Mouse (Mus musculus) layer of hippocampus, adult 18-20 months (tissue): ENCODE measurements around the gene Slc22a27. TPM values are rescaled to one million over a fixed set of nuclear protein-coding genes. Genes with fewer than 3 reads are reported as not detected.
"Not testable (repeated sequence)": the region's sequence is repeated elsewhere in the genome, so short reads cannot be mapped to it uniquely, and the experiment has no call there.

Source experiments
- DNase-seq, 2 experiments: peaks; one replicate each; pipeline ENCODE4 v3.0.0; 2022; ENCODE audit warnings: low spot score in 2 of 2
- long read RNA-seq: library from polyadenylated mRNA; stranded (forward); transcript quantifications from one replicate; pipeline ENCODE4 v2.0.0, GENCODE M21; 2021
- microRNA-seq, 2 experiments: library from miRNA; unstranded; fragments of <30 nt; microRNA quantifications; one replicate each; pipeline ENCODE4 v1.2.0; 2021
- total RNA-seq, 2 experiments: library from RNA; stranded (reverse); gene quantifications; 2 replicates each; pipeline ENCODE4 v1.2.3; 2021

The Slc22a27 gene
- not detected for total RNA-seq
- long read RNA-seq = 0 reads

DNA sequence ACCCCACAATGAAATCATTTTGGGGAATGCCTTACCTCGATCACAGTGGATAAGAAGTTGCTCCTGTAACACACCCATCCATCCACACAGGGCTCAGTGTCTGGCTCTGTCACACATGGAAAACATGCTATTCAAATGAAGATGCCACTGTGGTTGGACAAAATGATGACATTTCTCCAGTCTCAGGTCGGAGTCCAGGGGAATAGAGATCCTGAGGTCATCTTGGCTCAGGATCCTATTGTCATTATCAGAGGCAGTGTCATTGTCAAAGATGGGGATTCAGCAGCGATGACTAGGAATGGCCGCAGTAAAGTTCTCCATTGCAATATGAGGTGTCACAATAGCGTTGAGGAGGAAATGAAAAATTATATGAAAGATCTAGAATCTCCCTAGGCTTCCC, at the start of gene Slc22a27:
Gene Slc22a27 (minus strand): TSS at position 101 of the 400 bp plus-strand sequence.
- DNase-seq = not testable (repeated sequence)

DNA sequence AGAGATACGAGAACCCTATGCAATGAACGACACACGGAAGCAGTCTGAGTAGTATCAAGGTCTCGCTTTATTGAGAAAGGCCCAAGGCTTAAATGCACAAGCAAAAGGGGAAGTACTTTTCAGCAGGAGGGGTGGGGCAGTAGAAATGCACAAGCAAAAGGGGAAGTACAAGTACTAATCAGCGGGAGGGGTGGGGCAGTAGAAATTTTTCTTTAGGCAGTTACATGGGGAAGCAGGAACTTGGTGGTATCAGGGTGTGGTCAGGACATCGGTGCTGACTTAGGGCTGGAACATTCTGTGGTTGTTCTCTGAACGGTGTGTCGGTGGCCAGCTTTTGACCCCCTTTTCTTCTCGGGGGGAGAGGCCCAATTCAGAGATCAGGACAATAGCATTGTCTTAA, 45.8 kb upstream of the Slc22a27 start:
- not testable (repeated sequence) for DNase-seq

DNA sequence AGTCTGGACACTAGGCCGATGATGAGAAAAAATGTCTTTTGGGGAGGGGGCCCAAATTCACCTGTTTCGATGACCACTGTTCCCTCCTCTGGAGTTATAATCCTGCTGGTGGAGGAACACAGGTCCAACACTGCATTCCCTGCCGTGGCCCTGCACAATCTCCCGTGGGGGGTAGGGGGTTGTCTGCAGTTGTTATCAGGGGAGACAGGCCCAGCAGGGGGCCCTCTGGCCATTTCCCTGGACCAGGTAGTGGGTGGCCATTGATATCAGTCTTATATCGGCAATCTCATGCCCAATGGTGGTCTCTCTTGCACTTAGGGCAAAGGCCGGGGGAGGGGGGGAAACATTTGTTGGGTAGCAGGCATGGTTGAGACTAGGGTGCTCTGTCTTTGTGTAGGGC, 43.3 kb upstream of the Slc22a27 start:
- DNase-seq = not testable (repeated sequence)

DNA sequence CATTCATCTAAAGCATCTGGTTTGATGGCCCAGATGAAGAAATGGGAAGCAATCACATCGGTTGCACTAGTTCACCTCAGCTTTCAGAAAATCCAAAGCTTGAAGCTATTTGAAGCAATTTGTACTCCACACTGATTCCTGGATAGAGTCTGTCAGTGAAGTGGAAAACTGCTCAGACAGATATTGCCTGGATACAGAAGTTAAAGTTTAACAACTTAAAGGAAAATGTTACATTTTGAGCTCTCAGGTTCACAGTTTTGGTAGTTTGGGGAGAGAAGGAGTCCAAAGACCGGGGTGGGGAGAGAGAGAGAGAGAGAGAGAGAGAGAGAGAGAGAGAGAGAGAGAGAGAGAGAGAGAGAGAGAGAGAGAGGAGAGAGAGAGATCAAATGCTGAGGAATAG, 2.9 kb upstream of the Slc22a27 start:
- no peak for DNase-seq

DNA sequence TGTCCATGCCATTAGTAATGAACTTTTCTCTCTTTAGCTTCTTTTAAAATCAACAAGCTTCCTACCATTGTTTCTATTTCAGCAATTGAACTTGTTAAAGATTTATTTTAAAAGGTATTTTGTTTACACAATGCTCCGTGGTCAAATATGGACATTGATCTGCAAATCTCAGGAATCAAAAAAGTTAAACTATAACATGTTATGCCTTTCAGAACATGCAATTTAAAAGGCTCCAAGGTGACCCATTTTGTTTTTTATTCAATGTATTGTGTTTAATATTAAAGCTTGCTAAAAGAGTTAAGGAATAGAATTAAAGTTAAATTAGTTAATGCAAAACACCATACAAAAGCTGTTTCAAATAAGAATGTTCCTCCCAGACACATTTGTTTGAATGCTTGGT, 723 bp upstream of the Slc22a27 start:
- not testable (repeated sequence) for DNase-seq

DNA sequence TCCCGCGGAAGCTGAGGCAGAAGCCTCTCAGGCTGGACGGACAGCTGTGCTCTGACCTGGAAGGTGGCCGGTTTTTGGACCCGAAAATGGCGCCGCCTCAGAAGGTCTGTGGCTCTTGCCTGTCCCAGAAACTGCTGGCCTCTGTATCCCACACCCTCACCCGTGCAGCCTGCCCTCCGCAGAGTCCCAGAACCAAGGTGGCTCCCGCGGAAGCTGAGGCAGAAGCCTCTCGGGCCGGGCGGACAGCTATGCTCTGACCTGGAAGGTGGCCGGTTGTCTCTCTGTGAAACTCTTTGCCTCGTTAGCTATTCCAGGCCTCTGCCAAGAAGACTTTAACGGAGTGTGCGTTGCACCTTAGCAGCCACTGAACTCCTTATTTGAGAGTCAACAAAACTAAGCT, 26.4 kb downstream of the Slc22a27 start:
- DNase-seq = not testable (repeated sequence)

DNA sequence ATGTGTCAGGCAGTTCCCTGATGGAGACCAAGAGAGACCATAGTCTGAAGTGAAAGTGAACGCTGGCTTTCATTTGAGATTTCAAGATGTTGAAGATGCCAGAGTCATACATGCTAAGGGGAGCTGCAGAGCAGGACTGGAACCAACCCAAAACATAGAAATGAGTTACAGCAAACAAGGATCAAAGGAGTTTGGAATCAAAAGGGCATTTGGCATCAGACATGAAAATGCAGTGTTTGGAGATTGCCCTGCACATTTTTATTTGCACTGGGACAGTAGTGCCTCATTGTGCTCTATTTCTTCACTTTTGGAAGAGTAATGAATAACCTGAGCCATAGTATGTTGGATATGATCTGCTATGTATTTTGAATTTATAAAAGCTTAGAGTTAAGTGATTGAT, 89.2 kb downstream of the Slc22a27 start:
- DNase-seq = no peak

DNA sequence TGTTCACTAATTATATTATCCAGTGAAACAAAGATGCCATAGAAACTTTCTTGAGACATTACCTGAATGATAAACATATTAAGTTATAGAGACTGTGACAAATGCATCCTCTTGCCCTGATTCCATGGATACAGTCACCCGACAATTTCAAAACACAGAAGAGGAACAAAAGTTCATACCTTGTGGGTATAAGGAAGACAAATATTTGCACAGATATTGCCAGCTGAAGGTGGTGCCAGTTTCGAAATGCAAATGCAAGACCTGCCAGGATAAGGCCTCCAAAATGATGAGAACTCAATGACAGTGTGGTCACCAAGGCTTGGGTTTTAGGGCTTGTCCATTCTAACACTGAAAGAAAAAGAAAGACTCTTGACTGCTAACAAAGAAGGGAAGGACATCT, 136.0 kb downstream of the Slc22a27 start:
- DNase-seq = no peak

Small RNAs within 50 kb of the gene (microRNA-seq; reads per million reads assigned to microRNA genes)
- gene Gm24951 = 0 reads per million in 2 experiments

Other genes with a start within 250 kb of the Slc22a27 start
- not detected for gene Slc22a26, start 163.4 kb downstream of the Slc22a27 start, total RNA-seq
- not detected for gene Slc22a28, start 166.0 kb upstream of the Slc22a27 start, total RNA-seq